Mouse (Mus musculus): ENCODE results near the gene Lmln. TPM values are rescaled to one million over a fixed set of nuclear protein-coding genes. Genes with fewer than 3 reads are reported as not detected.
"Not testable (repeated sequence)": the region's sequence is repeated elsewhere in the genome, so short reads cannot be mapped to it uniquely, and the experiment has no call there.

Lmln gene
- total RNA-seq, 2 experiments from 2014 or later: 20.3 to 20.4 TPM

DNA sequence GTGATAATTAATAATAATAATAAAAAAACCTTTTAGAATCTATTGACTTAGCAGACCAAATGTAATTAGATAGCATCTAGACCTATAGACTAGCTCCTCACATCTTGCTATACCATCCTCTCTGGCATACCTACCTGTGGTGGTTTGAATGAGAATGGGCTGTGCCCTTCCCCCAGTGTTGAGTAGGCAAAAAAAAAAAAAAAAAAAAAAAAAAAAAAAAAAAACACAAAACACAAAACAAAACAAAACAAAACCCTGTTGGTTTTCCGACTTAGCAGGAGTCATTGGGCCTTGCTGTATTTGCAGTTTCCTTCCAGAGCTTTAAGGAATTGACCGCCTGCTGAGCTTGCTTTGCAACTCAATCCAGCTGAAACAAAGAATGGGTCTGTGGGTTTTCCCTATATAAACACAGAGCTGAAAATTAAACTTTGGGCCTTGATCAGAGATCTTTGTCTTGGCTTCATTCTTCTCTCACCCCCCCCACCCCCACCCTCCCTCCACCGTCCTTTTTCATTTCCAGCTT lies 79.5 kb downstream of the Lmln start:
- DNase-seq: no peak

- no peak for DNase-seq
These were observed 81.1 kb downstream of the Lmln start for GRCm38 (mm10) chr16:33143452-33143851.

DNA sequence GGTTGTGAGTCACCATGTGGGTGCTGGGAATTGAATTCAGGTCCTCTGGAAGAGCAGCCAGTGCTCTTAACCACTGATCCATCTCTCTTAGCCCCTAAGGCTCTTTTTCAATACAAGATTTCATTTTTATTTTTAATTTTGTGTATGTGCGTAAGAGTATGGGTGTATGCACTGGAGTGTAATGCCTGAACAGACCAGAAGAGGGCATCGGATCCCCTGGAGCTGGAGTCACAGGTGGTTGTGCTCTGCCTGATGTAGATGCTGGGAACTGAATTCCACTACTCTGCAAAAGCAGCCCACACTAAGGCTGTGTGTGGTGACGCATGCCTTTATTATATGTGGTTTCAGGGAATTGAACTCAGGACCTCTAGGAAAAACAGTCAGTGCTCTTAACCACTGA lies 83.9 kb downstream of the Lmln start:
- no peak for DNase-seq

DNA sequence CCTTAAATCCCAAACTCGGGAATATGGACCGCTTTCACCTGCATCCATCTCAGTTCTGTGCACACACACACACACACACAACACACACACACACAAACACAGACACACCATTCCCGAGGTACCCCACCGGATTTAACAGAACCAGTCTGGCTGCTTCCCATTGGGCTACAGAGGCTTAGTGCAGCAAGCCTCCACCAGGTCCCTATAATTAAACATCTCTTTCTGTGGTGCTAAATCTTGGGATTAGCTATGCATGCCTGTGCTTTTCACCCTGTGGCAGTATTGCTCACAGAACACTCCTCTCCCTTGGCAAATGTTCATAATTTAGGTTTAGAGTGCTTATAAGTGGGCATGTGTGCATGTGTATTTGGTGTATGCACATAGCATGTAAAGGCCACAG lies 85.8 kb downstream of the Lmln start:
- DNase-seq: no peak

- not testable (repeated sequence) for DNase-seq
These were observed 88.6 kb downstream of the Lmln start for GRCm38 (mm10) chr16:33150875-33151274.

DNA sequence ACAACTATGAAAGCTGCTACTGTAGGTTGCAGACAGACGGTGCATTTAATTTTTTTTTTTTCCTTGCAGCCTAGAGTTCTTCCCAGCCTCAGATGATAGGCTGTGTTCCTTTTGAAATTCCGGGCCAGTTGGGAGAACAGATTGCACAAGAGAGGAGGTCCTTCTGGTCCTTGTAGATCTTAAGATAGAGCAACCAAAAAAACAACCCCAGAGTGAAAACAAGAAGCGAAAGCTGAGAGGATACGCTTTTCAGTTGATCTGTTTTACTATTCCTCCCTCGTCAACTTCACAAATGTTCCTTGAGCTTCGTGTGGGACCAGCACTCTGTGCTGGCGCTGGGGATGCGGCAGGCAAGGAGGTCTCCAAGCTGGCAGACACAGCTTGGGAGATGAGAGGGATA lies 89.2 kb downstream of the Lmln start:
- peak; percentile 57 to 67 for DNase-seq

- no peak for DNase-seq
These were observed 92.7 kb downstream of the Lmln start for GRCm38 (mm10) chr16:33154992-33155391.

DNA sequence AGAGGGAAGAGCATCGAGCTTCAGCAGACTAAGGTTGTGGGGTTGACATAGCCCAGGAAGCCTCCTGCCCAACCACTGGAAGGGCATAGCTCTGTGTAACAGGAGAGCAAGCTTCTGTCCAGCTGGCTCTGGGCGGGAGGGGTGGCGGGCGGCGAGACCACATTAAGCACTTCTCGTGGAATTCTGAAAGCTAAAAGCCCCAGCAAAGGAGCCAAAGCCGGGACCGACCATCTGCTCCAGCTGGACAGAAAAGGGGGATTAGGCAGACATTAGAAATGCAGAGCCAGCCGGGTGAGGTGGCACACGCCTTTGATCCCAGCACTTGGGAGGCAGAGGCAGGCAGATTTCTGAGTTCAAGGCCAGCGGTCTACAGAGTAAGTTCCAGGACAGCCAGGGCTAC lies 95.7 kb downstream of the Lmln start:
- DNase-seq: no peak

- no peak for DNase-seq
These were observed 96.3 kb downstream of the Lmln start for GRCm38 (mm10) chr16:33158590-33159071.

DNA sequence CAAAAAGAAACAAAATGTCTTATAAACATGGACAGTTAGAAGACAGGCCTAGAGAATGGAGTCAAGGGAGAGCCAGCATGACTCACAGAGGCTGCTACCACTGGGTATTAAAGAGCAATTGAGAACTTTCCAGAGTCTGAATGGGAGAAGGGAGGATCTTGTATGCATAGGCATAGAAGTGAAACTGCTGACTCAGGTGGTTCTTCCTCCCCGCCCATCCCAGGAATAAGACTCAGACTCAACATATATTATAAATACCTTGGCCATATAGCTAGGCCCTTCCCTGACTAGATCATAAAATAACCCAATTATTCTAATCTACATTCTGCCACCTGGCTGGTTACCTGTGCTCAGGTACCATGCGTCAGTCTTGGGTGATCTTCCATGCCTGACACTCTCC lies 97.0 kb downstream of the Lmln start:
- no peak for DNase-seq

DNA sequence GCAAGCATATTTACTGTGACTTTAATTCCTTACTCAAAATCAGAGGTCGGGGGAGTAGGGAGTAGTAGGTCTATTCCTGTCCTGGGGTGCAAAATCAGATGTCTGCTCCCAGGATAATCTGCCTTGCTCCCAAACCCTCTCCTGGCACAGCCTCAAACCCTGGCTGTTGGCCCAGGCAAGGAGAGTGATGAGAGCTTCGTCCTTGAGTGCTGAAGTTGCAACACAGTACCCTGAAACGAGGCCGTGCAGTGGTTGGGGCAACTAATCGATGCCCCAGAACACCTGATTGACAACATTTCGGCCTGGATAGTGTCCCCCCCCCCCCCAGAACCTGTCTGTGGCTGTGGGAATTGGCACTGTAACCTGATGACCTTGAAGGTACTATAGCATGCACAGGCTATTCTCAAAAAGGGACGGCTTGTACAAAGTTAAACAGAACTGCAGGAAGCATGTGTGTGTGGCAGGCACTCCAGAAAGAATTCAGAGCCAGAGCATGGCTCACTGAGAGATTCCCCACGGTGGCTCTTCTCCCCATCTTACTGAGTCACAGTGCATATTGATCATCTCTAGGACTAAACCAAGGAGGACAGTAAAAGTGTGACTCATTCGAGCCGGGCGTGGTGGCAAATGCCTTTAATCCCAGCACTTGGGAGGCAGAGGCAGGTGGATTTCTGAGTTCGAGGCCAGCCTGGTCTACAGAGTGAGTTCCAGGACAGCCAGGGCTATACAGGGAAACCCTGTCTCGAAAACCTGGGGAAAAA lies 101.2 kb downstream of the Lmln start:
- no peak for DNase-seq

DNA sequence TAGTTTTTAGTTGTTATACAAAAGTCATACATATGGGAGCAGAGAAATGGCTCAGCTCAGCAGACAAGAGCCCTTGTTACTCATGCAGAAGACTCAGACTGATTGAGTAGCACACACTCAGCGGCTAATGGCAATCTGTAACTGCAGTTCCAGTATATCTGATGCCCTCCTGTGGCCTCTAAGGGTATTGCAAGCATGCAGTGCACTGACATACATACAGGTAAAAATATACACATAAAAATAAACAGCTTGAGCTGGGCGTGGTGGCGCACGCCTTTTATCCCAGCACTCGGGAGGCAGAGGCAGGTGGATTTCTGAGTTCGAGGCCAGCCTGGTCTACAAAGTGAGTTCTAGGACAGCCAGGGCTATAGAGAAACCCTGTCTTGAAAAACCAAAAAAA lies 104.0 kb downstream of the Lmln start:
- DNase-seq: not testable (repeated sequence)

DNA sequence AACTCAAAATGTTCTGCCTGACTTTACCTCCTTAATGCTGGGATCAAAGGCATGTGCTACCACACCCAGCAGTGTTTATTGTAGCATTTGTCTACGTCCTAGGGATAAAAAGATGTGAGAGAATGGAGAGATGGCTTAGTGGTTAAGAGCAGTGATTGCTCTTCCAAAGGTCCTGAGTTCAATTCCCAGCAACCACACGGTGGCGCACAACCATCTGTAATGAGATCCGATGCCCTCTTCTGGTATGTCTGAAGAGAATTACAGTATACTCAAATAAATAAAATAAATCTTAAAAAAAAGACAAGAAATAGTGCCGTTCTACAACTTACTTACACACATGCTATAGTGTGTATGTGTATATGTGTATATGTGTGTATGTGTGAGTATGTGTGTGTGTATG lies 105.2 kb downstream of the Lmln start:
- no peak for DNase-seq

- no peak for DNase-seq
These were observed 107.2 kb downstream of the Lmln start for GRCm38 (mm10) chr16:33169471-33170034.

- DNase-seq: no peak
These were observed 108.6 kb downstream of the Lmln start for GRCm38 (mm10) chr16:33170716-33171587.

DNA sequence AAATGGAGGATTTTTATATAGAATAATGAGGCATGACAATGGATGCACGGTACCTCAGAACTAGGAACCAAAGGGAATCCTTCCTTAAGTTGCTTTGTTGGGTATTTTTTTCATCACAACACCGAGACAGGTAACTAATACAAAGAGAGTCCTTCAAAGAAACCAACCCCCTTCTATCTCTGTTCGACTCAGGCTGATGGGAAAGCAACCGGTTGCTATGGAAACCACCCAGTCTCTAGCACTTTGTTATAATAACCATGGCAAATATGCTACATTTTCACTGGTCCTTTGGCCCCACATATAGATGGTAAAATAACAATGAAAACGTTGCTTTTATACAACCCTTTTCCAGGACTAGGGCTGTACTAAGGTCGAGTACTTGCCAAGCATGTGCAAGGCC lies 109.5 kb downstream of the Lmln start:
- no peak for DNase-seq

DNA sequence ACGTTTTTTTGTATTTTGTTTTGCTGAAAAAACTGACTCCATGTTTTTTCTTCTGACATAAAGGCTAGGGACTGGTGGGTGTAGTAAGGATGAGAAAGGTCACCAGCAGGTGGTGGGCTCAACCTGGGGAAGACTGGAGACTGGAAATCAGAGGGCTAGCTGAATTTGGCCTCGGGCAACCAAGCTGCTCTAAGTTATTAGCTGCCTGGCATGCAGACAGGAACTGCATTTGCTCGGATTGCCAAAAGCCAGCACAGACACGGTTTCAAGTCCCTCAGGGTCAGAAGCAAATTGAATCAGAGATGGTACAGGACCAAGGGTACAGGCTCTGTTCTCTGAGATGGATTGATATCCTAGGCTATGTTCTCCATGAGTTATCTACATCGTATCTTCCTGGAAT lies 110.8 kb downstream of the Lmln start:
- DNase-seq: no peak

- no peak for DNase-seq
These were observed 112.4 kb downstream of the Lmln start for GRCm38 (mm10) chr16:33174695-33175094.

GRCm38 (mm10) chr16:33176831-33177230 lies 114.5 kb downstream of the Lmln start:
- DNase-seq: not testable (repeated sequence)

Measured in layer of hippocampus, postnatal 36 days (tissue).